Mouse (Mus musculus) liver, postnatal 0 days (tissue): Measurements from ENCODE around the gene Tbc1d1. TPM values are rescaled to one million over a fixed set of nuclear protein-coding genes. Genes with fewer than 3 reads are reported as not detected.

ENCODE experiments used
- ATAC-seq: fragments of 200-750 bp; cut with Nextera tagmentation; 2 replicates; pipeline ENCODE4 v1.8.0; 2017; ENCODE audit warnings: mild to moderate bottlenecking, moderate library complexity
- DNase-seq: peaks from one replicate; pipeline ENCODE4 v3.0.0-alpha.2; 2016
- H3K27ac ChIP-seq: fragments of 300-500 bp; sonication (generic); 2 replicates; pipeline ENCODE4 v1.5.1; 2014; ENCODE audit warnings: antibody characterized with exemption, moderate library complexity, mild to moderate bottlenecking, low read depth
- H3K27me3 ChIP-seq: fragments of 300-500 bp; sonication (generic); 2 replicates; pipeline ENCODE4 v1.6.1; 2014; ENCODE audit warnings: low read length, control low read depth, mixed read lengths; ENCODE audit not compliant: insufficient read depth
- H3K36me3 ChIP-seq: fragments of 300-500 bp; sonication (generic); replicated peaks from 2 replicates; pipeline ENCODE4 v1.6.1; 2014; ENCODE audit warnings: mild to moderate bottlenecking, control low read depth, low read length, moderate library complexity, mixed read lengths; ENCODE audit not compliant: insufficient read depth
- H3K4me1 ChIP-seq: fragments of 300-500 bp; sonication (generic); 2 replicates; pipeline ENCODE4 v1.6.1; 2014; ENCODE audit warnings: antibody characterized with exemption, mild to moderate bottlenecking, control low read depth; ENCODE audit not compliant: insufficient read depth
- H3K4me2 ChIP-seq: fragments of 300-500 bp; sonication (generic); 2 replicates; pipeline ENCODE4 v1.6.1; 2014; ENCODE audit warnings: low read depth, mild to moderate bottlenecking, low read length, moderate library complexity, mixed read lengths
- H3K4me3 ChIP-seq: fragments of 300-500 bp; sonication (generic); 2 replicates; pipeline ENCODE4 v1.5.1; 2014; ENCODE audit warnings: low read depth, low read length
- H3K9ac ChIP-seq: fragments of 300-500 bp; sonication (generic); replicated peaks from 2 replicates; pipeline ENCODE4 v1.6.1; 2014; ENCODE audit warnings: mild to moderate bottlenecking, moderate library complexity
- H3K9me3 ChIP-seq: fragments of 300-500 bp; sonication (generic); 2 replicates; pipeline ENCODE4 v1.6.1; 2016; ENCODE audit warnings: mild to moderate bottlenecking, control low read depth, low read length, mixed read lengths
- CTCF ChIP-seq: sonication (generic); IDR thresholded peaks from 2 replicates; pipeline ENCODE4 v1.5.1; 2016; ENCODE audit warnings: antibody characterized with exemption, low read depth
- EP300 ChIP-seq: IDR thresholded peaks from 2 replicates; pipeline ENCODE4 v1.6.1; 2016; ENCODE audit warnings: antibody characterized with exemption, low read depth, mild to moderate bottlenecking
- WGBS: fragments of 180-500 bp; shearing (Covaris S2); extraction: QIAGEN DNeasy Blood & Tissue Kit; methylation state at CpG from one replicate; pipeline ENCODE4 v1.1.7; 2014; ENCODE audit not compliant: insufficient replicate concordance; 5-methylcytosine and 5-hydroxymethylcytosine counted together
- polyA plus RNA-seq: library from polyadenylated mRNA; unstranded; fragments of >200 nt; fragmentation: Nextera tagmentation; extraction: Ambion mirVana; gene quantifications from 2 replicates; pipeline ENCODE4 v1.2.1, GENCODE M21; 2015

The Tbc1d1 gene
- polyA plus RNA-seq, 1 experiment from 2014 or later, result 5.0 TPM

DNA sequence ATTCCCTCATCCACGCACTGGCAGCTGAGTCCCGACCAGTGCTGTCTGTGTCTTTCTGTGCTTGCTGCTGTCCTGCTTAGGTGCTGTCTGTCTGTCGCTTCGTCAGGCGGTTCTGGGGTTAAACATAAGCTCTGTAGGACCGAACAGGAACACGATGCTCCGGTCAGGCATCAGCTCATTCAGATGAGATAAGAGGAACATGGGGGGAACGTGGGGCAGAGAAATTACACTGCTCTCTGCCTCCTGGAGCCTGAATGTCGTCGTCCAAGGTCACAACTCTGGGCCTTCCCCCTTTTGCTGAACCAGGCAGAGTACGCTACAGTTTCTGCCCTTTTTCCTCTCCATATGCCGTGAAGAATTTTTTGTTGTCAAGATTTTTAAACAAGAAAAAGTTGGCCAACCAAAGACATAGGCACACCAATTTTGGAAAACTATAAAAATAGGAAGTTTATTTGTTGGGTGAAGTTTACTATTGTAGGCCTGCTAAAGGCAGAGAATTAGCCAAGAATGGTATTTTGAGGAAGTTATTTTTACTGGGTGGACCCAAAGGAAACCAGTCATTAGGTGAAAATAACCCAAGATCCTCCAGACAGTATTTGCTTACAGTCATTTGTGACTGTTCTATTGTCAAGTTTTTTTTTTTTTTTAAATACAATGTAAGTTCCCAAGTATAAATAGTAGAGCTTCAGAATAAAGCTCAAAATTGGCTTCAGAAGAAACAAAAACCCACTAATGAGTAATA lies 85.0 kb downstream of the Tbc1d1 start:
- no peak overlapping the region for H3K4me3 ChIP-seq
- peak overlapping the region; percentile 74 for H3K27ac ChIP-seq
- peaks cover 47% of the 10 kb centered on the region for H3K4me1 ChIP-seq
- ATAC-seq, result peak; percentile 39
- no peak for DNase-seq
- no peak for TF ChIP-seq CTCF
- TF ChIP-seq EP300, result no peak
- no peaks in the 10 kb centered on the region for H3K36me3 ChIP-seq
- H3K4me2 ChIP-seq, result peak overlapping the region; percentile 18; the same call in 1 of the 2 replicates
- no peaks in the 10 kb centered on the region for H3K27me3 ChIP-seq
- H3K9ac ChIP-seq, result no peak overlapping the region; the same call in 1 of the 2 replicates
- no peaks in the 10 kb centered on the region for H3K9me3 ChIP-seq
- WGBS, result 23% methylated on average over 13 of the region's 13 CpGs

DNA sequence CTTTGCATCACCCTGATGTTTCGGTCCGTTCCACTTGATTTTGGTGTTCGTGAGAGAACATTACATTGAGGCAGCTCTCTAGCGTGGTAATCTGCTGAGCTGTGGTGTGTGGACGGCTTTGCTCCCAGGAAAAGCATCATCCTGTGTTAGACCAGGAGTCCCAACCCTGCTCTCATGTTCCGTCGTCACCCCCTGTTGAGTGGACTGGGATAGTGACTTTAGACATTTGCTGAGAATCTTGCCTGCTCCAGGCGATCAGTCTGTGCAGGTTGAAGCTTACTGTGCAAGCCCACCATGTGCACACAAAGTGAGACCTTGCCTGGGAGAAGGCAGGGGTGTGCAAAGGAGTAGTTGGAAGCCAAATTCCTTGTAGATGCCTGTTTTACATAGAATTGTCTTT lies 85.8 kb downstream of the Tbc1d1 start:
- TF ChIP-seq EP300 (no peak), CTCF (no peak)
- Histone ChIP-seq H3K27me3 (no peaks in the 10 kb centered on the region), H3K4me1 (peaks cover 44% of the 10 kb centered on the region), H3K4me2 (no peak overlapping the region), H3K27ac (no peak overlapping the region), H3K36me3 (no peaks in the 10 kb centered on the region), H3K9me3 (no peaks in the 10 kb centered on the region), H3K4me3 (no peak overlapping the region), H3K9ac (no peak overlapping the region)
- WGBS, result 88% methylated on average over 8 of the region's 8 CpGs
- no peak for DNase-seq
- ATAC-seq, result no peak

- peaks cover 38% of the 10 kb centered on the region for H3K4me1 ChIP-seq
- ATAC-seq, result peak; percentile 43; the same call in 1 of the 2 replicates
- no peak for DNase-seq
- H3K27ac ChIP-seq, result no peak overlapping the region
- peak; percentile 51 for TF ChIP-seq CTCF
- TF ChIP-seq EP300, result no peak
- H3K9me3 ChIP-seq, result no peaks in the 10 kb centered on the region
- no peaks in the 10 kb centered on the region for H3K36me3 ChIP-seq
- H3K9ac ChIP-seq, result no peak overlapping the region
- WGBS, result 32% methylated on average over 9 of the region's 9 CpGs
- no peaks in the 10 kb centered on the region for H3K27me3 ChIP-seq
- H3K4me3 ChIP-seq, result no peak overlapping the region
- no peak overlapping the region for H3K4me2 ChIP-seq
These were observed 86.8 kb downstream of the Tbc1d1 start for GRCm38 (mm10) chr5:64242795-64243455.

DNA sequence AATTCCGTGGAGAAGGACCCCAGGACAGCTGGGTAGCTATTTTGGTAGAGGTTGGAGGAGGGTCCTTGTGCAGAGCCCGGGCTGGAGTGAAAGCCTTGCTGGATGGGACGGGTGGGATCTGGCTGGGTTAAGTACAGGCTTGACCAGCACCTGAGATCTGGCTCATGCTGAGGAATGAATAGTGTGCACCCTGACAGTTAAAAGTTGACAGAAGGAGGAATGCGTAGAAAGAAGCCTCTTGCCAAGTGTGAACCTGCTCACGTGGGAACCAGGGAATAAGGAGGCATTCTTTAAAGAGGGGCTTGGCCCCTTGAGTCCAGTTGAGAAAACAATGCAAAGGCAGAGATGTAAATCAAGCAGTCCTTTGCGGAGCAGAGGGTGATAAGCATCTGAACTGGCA lies 87.6 kb downstream of the Tbc1d1 start:
- Histone ChIP-seq H3K9me3 (no peaks in the 10 kb centered on the region), H3K4me1 (peaks cover 35% of the 10 kb centered on the region), H3K4me3 (no peak overlapping the region), H3K27me3 (no peaks in the 10 kb centered on the region), H3K27ac (no peak overlapping the region; the same call in 1 of the 2 replicates), H3K36me3 (no peaks in the 10 kb centered on the region), H3K4me2 (no peak overlapping the region), H3K9ac (no peak overlapping the region)
- DNase-seq (no peak), ATAC-seq (no peak)
- TF ChIP-seq CTCF (no peak), EP300 (no peak)
- 58% methylated on average over 6 of the region's 6 CpGs for WGBS

DNA sequence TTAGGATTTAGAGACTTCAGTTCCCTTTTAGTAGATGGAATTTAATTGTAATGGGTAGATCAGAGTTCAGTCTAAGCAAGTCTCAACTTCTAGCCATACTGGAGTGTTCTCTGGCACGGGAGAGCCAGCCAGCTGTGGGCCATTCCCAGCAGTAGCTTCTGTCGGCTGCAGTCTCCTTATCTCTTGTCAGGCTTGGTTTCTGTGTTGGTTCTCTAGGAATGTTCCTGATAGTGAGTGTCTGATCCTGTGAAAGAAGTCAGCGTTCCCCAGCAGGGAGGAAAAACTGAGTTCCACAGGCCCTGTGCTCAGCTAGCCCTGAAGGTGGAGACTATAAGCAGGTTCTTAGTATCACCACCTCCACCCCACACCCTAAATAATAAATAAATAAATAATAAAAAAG lies 88.2 kb downstream of the Tbc1d1 start:
- 0 out of 2 replicates have a peak overlapping the region, but pooled peaks have one; percentile 6 for H3K27ac ChIP-seq
- WGBS, result 35% methylated on average over 3 of the region's 3 CpGs
- TF ChIP-seq EP300 (no peak), CTCF (no peak)
- H3K9ac ChIP-seq, result no peak overlapping the region
- no peaks in the 10 kb centered on the region for H3K27me3 ChIP-seq
- no peaks in the 10 kb centered on the region for H3K36me3 ChIP-seq
- peaks cover 34% of the 10 kb centered on the region for H3K4me1 ChIP-seq
- ATAC-seq, result no peak
- DNase-seq, result no peak
- H3K4me3 ChIP-seq, result no peak overlapping the region
- H3K9me3 ChIP-seq, result no peaks in the 10 kb centered on the region
- H3K4me2 ChIP-seq, result no peak overlapping the region

GRCm38 (mm10) chr5:64244745-64245144 lies 88.6 kb downstream of the Tbc1d1 start:
- no peak for DNase-seq
- no peak overlapping the region for H3K9ac ChIP-seq
- no peaks in the 10 kb centered on the region for H3K27me3 ChIP-seq
- no peak for TF ChIP-seq EP300
- no peak for TF ChIP-seq CTCF
- no peak overlapping the region for H3K4me3 ChIP-seq
- no peaks in the 10 kb centered on the region for H3K9me3 ChIP-seq
- WGBS, result 63% methylated on average over 5 of the region's 5 CpGs
- no peak overlapping the region for H3K4me2 ChIP-seq
- no peaks in the 10 kb centered on the region for H3K36me3 ChIP-seq
- H3K4me1 ChIP-seq, result peaks cover 33% of the 10 kb centered on the region
- no peak for ATAC-seq
- no peak overlapping the region for H3K27ac ChIP-seq
